Mouse (Mus musculus): ENCODE measurements around the gene Tle3.

DNA sequence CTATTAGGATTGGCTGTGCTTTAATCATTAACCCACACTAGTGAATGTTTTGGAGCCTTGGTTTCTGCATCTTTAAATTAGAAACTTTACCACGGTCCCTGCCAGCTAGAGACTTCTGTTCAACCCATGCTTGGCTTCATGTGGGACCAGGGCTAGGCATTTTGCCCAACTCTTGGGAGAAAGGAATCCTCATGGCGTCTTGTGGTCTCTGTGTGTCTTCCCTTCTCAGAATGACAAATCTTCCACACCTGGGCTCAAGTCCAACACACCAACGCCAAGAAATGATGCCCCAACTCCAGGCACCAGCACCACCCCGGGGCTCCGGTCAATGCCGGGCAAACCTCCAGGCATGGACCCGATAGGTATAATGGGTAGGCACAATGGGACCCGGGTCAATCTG lies 36.9 kb downstream of the Tle3 start:
- TF ChIP-seq CTCF (IDR thresholded peaks at IDR 0.05; ENCODE audit: low read depth) (no peak), EP300 (optimal IDR thresholded peaks at IDR 0.05) (no peak)
